Mouse (Mus musculus): Measurements from ENCODE around the gene Sar1a.

GRCm38 (mm10) chr10:61741306-61741705, 61.2 kb downstream of the Sar1a start:
- TF ChIP-seq CTCF (IDR thresholded peaks at IDR 0.05; ENCODE audit: low read depth) (no peak), EP300 (IDR thresholded peaks at IDR 0.05; ENCODE audit: low read depth) (no peak)

Measured in liver, postnatal 0 days (tissue).